Mouse (Mus musculus): ENCODE results near the gene Map1lc3b. TPM values are rescaled to one million over a fixed set of nuclear protein-coding genes. Genes with fewer than 3 reads are reported as not detected.
A peak's percentile ranks its signal among the peaks of the same experiment; 100 is the strongest.

The Map1lc3b gene
- polyA plus RNA-seq, 2 experiments: 49.6 to 226 TPM

DNA sequence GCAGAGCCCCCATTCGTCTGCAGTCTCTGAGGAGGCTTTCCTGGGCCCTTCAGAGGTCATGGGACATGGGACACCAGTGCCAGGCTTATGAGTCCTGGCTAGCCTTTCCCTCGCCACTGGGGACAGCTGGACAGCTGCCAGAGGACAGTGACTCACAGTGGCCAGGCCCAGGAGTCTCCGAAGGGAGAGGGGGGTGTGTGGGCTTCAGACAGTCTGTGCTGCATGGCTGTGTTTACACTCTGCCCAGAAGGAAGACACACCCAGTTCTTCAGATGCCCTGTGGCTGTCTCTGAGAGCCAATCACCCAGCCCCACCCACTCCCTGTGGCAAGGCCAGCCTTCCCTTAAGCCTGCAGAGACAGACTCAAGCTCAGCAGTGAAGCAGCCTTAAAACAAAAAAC, 16.9 kb upstream of the Map1lc3b start:
- H3K4me2 ChIP-seq (replicated peaks; ENCODE audit: low read depth, low read length, severe bottlenecking): no peak overlapping the region
- ATAC-seq (ENCODE audit: low FRiP score, low read depth) (no peak), DNase-seq (ENCODE audit: low spot score) (no peak)
- no peaks in the 10 kb centered on the region for H3K36me3 ChIP-seq (ENCODE audit: control insufficient read depth, insufficient read depth, low read length)
- H3K27ac ChIP-seq (replicated peaks; ENCODE audit: low read depth, low read length): no peak overlapping the region
- no peak for TF ChIP-seq POLR2A (IDR thresholded peaks at IDR 0.05; ENCODE audit: borderline replicate concordance, extremely low read depth, insufficient read depth, insufficient read length)
- H3K9ac ChIP-seq (ENCODE audit: low read depth, low read length, severe bottlenecking): no peak overlapping the region
- 42% methylated on average over 3 of the region's 3 CpGs for WGBS
- no peak overlapping the region for H3K4me3 ChIP-seq (replicated peaks; ENCODE audit: low read length)
- no peaks in the 10 kb centered on the region for H3K27me3 ChIP-seq (ENCODE audit: control insufficient read depth, insufficient read depth, low read length)
- H3K4me1 ChIP-seq (ENCODE audit: control insufficient read depth, insufficient read depth, low read length): peaks cover 19% of the 10 kb centered on the region
- no peaks in the 10 kb centered on the region for H3K9me3 ChIP-seq (ENCODE audit: control insufficient read depth, low read length)

- DNase-seq (ENCODE audit: low spot score) (no peak), ATAC-seq (ENCODE audit: low FRiP score, low read depth) (no peak)
- no peaks in the 10 kb centered on the region for H3K27me3 ChIP-seq (ENCODE audit: control insufficient read depth, insufficient read depth, low read length)
- 54% methylated on average over 3 of the region's 3 CpGs for WGBS
- H3K4me3 ChIP-seq (replicated peaks; ENCODE audit: low read length): no peak overlapping the region
- no peaks in the 10 kb centered on the region for H3K9me3 ChIP-seq (ENCODE audit: control insufficient read depth, low read length)
- TF ChIP-seq POLR2A (IDR thresholded peaks at IDR 0.05; ENCODE audit: borderline replicate concordance, extremely low read depth, insufficient read depth, insufficient read length): no peak
- no peak overlapping the region for H3K9ac ChIP-seq (ENCODE audit: low read depth, low read length, severe bottlenecking)
- no peak overlapping the region for H3K27ac ChIP-seq (replicated peaks; ENCODE audit: low read depth, low read length)
- no peak overlapping the region for H3K4me2 ChIP-seq (replicated peaks; ENCODE audit: low read depth, low read length, severe bottlenecking)
- peaks cover 19% of the 10 kb centered on the region for H3K4me1 ChIP-seq (ENCODE audit: control insufficient read depth, insufficient read depth, low read length)
- H3K36me3 ChIP-seq (ENCODE audit: control insufficient read depth, insufficient read depth, low read length): no peaks in the 10 kb centered on the region
Observed at GRCm38 (mm10) chr8:121575661-121576060, 14.5 kb upstream of the Map1lc3b start.

DNA sequence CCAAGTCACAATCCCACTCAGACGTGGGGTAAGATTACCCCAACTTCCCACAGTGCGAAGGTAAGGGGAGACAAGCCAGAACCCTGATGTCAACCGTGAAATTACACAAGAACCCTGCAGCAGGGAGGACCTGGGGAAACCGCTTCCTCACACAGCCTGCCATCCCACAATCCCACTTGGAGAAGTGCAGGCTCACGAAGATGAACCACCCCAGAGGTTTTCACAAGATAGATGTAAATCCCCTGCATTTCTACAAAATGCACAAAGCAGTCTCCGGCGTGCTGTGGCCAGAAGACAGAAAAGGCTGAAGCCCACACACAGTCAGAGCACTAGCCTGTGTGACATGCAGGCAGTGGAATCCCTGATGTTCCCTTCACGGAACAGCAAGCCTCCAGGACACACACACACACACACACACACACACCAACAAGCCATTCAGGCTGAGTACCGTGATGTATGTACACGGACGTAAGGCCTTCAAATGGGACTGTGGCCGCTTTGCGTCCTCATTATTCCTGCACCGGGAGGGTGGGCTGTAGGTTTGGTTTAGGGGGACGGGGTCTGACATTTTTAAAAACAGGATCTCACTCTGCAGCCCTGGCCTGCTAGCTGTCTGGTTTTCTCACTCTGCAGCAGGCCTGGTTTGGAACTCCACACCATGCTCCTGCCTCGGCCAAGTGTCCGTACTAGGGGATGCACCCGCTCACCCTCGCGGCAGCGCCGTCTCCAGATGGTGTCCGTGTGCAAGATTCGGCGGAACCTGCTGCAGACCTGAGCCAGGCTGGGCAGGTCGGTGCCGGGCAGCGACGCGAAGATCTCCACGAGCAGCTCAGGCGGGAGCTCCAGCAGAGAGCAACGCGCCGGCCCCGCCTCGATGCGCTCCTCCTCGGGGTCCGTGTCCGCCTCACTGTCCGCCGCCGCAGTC, 12.1 kb upstream of the Map1lc3b start:
- no peak for DNase-seq (ENCODE audit: low spot score)
- WGBS: 3% methylated on average over 44 of the region's 44 CpGs
- Histone ChIP-seq H3K27me3 (ENCODE audit: control insufficient read depth, insufficient read depth, low read length) (no peaks in the 10 kb centered on the region), H3K4me3 (replicated peaks; ENCODE audit: low read length) (peak overlapping the region; percentile 90), H3K27ac (replicated peaks; ENCODE audit: low read depth, low read length) (no peak overlapping the region), H3K9me3 (ENCODE audit: control insufficient read depth, low read length) (no peaks in the 10 kb centered on the region), H3K4me1 (ENCODE audit: control insufficient read depth, insufficient read depth, low read length) (peaks cover 19% of the 10 kb centered on the region), H3K36me3 (ENCODE audit: control insufficient read depth, insufficient read depth, low read length) (no peaks in the 10 kb centered on the region), H3K9ac (ENCODE audit: low read depth, low read length, severe bottlenecking) (peak overlapping the region; percentile 83), H3K4me2 (replicated peaks; ENCODE audit: low read depth, low read length, severe bottlenecking) (peak overlapping the region; percentile 84)
- ATAC-seq (ENCODE audit: low FRiP score, low read depth): peak; percentile 28
- no peak for TF ChIP-seq POLR2A (IDR thresholded peaks at IDR 0.05; ENCODE audit: borderline replicate concordance, extremely low read depth, insufficient read depth, insufficient read length)

- Histone ChIP-seq H3K4me2 (replicated peaks; ENCODE audit: low read depth, low read length, severe bottlenecking) (peak within 1 kb of the TSS; percentile 84), H3K27ac (replicated peaks; ENCODE audit: low read depth, low read length) (no peak within 1 kb of the TSS), H3K9ac (ENCODE audit: low read depth, low read length, severe bottlenecking) (peak within 1 kb of the TSS; percentile 83), H3K27me3 (ENCODE audit: control insufficient read depth, insufficient read depth, low read length) (no peaks in the 10 kb centered on the region), H3K36me3 (ENCODE audit: control insufficient read depth, insufficient read depth, low read length) (no peaks in the 10 kb centered on the region), H3K4me3 (replicated peaks; ENCODE audit: low read length) (peak within 1 kb of the TSS; percentile 90), H3K9me3 (ENCODE audit: control insufficient read depth, low read length) (no peaks in the 10 kb centered on the region), H3K4me1 (ENCODE audit: control insufficient read depth, insufficient read depth, low read length) (peaks cover 19% of the 10 kb centered on the region)
- 2% methylated on average over 44 of the region's 63 CpGs for WGBS
- peak; percentile 75; the same call in 1 of the 2 replicates for TF ChIP-seq POLR2A (IDR thresholded peaks at IDR 0.05; ENCODE audit: borderline replicate concordance, extremely low read depth, insufficient read depth, insufficient read length)
- DNase-seq (ENCODE audit: low spot score) (peak; percentile 92), ATAC-seq (ENCODE audit: low FRiP score, low read depth) (peak; percentile 92)
Observed at GRCm38 (mm10) chr8:121578676-121579451, 11.3 kb upstream of the Map1lc3b start, which contains the start of gene Fbxo31. Gene Fbxo31 (minus strand): TSS chr8:121578806.

DNA sequence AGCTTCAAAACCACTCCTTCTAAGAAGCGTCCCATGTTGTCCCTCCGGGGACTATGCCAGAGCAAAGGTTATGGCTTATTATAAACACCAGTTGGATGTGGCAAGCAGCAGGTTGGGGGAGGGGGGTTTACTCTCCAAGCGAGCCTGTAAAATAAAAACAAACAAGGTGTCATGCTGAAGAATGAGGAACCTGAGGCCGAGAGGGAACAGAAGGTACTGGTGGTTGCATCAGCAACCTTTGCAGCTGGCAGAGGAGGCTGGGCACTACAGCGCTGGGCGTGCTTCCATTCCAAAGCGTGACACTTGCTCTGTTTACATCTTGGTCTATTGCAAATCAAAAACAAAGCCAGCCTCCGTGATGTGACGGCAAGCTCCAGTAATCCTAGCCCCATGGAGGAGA, 9.7 kb upstream of the Map1lc3b start:
- H3K9ac ChIP-seq (ENCODE audit: low read depth, low read length, severe bottlenecking): no peak overlapping the region
- no peak overlapping the region for H3K4me2 ChIP-seq (replicated peaks; ENCODE audit: low read depth, low read length, severe bottlenecking)
- TF ChIP-seq POLR2A (IDR thresholded peaks at IDR 0.05; ENCODE audit: borderline replicate concordance, extremely low read depth, insufficient read depth, insufficient read length): no peak
- H3K36me3 ChIP-seq (ENCODE audit: control insufficient read depth, insufficient read depth, low read length): no peaks in the 10 kb centered on the region
- H3K9me3 ChIP-seq (ENCODE audit: control insufficient read depth, low read length): no peaks in the 10 kb centered on the region
- no peak overlapping the region for H3K27ac ChIP-seq (replicated peaks; ENCODE audit: low read depth, low read length)
- DNase-seq (ENCODE audit: low spot score) (no peak), ATAC-seq (ENCODE audit: low FRiP score, low read depth) (no peak)
- H3K4me1 ChIP-seq (ENCODE audit: control insufficient read depth, insufficient read depth, low read length): peaks cover 24% of the 10 kb centered on the region
- no peak overlapping the region for H3K4me3 ChIP-seq (replicated peaks; ENCODE audit: low read length)
- WGBS: 15% methylated on average over 9 of the region's 9 CpGs
- no peaks in the 10 kb centered on the region for H3K27me3 ChIP-seq (ENCODE audit: control insufficient read depth, insufficient read depth, low read length)

Measured in limb, embryonic 14.5 days (tissue).